Mouse (Mus musculus) frontal cortex, postnatal 25 days (tissue): Measurements from ENCODE around the gene Gm12888.
"Not testable (repeated sequence)": the region's sequence is repeated elsewhere in the genome, so short reads cannot be mapped to it uniquely, and the experiment has no call there.

ENCODE experiments used
- DNase-seq, 2 experiments: peaks; one replicate each; pipeline ENCODE4 v3.0.0; 2022; ENCODE audit warnings: low spot score in 2 of 2

Gene Gm12888

DNA sequence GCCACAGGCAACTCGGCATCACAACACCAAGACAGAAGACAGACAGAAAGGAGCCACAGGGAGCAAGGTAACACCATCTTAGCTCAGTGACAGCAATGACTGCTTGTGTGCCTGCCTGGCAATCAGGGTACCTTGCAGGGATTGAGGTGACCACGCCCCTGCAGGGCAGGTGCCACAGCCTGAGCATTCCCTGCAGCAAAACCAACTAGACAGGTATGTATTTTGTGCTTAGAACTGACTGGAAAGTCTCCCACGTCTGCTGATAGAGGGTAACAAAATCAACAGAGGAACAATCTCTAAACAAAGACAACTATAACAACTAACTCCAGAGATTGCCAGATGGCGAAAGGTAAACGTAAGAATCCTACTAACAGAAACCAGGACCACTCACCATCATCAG, at the start of gene Gm12888:
Gene Gm12888, minus strand, starts transcription at position 101 of the 400 bp plus-strand sequence.
- not testable (repeated sequence) for DNase-seq
